Mouse (Mus musculus): ENCODE results near the gene Atxn2l.

DNA sequence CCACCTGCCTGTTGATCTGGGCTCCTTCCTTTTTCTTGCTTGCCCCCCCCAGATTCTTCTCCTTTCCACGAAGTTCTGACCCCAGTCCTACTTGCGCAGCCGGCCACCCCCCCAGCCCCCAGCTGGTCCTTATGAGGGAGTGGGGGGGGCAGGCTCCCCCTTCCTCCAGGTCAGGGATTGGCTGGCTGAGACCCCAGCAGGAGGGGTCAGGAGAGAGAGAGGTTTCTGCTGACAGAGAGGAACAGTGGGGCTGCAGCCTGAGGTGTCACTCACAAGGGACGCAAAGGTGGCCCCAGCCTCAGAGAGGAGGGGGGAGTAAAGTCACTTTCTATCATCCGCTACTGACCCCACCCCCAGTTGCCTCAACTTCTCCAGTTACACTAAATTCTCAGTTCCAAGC is 40.2 kb downstream of the Atxn2l start, which contains the start of gene Atp2a1:
- TF ChIP-seq CTCF (IDR thresholded peaks at IDR 0.05; ENCODE audit: extremely low read depth, insufficient read depth, insufficient read length, insufficient replicate concordance) (no peak), POLR2A (IDR thresholded peaks at IDR 0.05; ENCODE audit: low read depth, low read length) (no peak)

Data from spleen, adult 2 months (tissue).